Mouse (Mus musculus) lung, embryonic 16.5 days (tissue): Measurements from ENCODE around the gene Hbq1b. TPM values are rescaled to one million over a fixed set of nuclear protein-coding genes. Genes with fewer than 3 reads are reported as not detected.
A peak's percentile ranks its signal among the peaks of the same experiment; 100 is the strongest.

Experiments used
- ATAC-seq: fragments of 200-750 bp; cut with Nextera tagmentation; 2 replicates; pipeline ENCODE4 v1.8.0; 2017; ENCODE audit warnings: low read depth, mild to moderate bottlenecking, moderate library complexity
- H3K27ac ChIP-seq: fragments of 300-500 bp; sonication (generic); 2 replicates; pipeline ENCODE4 v1.5.1; 2014; ENCODE audit warnings: mild to moderate bottlenecking, control low read depth, low read length
- H3K27me3 ChIP-seq: fragments of 300-500 bp; sonication (generic); 2 replicates; pipeline ENCODE4 v1.6.1; 2014; ENCODE audit warnings: low read depth, low read length, mixed read lengths; ENCODE audit not compliant: control insufficient read depth, insufficient read depth
- H3K36me3 ChIP-seq: fragments of 300-500 bp; sonication (generic); 2 replicates; pipeline ENCODE4 v1.6.1; 2014; ENCODE audit warnings: low read length; ENCODE audit not compliant: control insufficient read depth, insufficient read depth
- H3K4me1 ChIP-seq: fragments of 300-500 bp; sonication (generic); replicated peaks from 2 replicates; pipeline ENCODE4 v1.6.1; 2014; ENCODE audit warnings: low read length, mixed read lengths; ENCODE audit not compliant: control insufficient read depth, insufficient read depth
- H3K4me2 ChIP-seq: fragments of 300-500 bp; sonication (generic); 2 replicates; pipeline ENCODE4 v1.6.1; 2014; ENCODE audit warnings: low read depth, low read length, control low read depth
- H3K4me3 ChIP-seq: fragments of 300-500 bp; sonication (generic); 2 replicates; pipeline ENCODE4 v1.5.1; 2014; ENCODE audit warnings: mild to moderate bottlenecking, low read length, control low read depth
- H3K9ac ChIP-seq: fragments of 300-500 bp; sonication (generic); 2 replicates; pipeline ENCODE4 v1.6.1; 2014; ENCODE audit warnings: low read length, control low read depth
- H3K9me3 ChIP-seq: fragments of 300-500 bp; sonication (generic); 2 replicates; pipeline ENCODE4 v1.6.1; 2016; ENCODE audit warnings: low read length; ENCODE audit not compliant: control insufficient read depth
- WGBS: fragments of 180-500 bp; shearing (Covaris S2); extraction: QIAGEN DNeasy Blood & Tissue Kit; methylation state at CpG from one replicate; pipeline ENCODE4 v1.1.7; 2014; 5-methylcytosine and 5-hydroxymethylcytosine counted together
- polyA plus RNA-seq: library from polyadenylated mRNA; unstranded; fragments of >200 nt; fragmentation: Nextera tagmentation; extraction: Ambion mirVana; gene quantifications from 2 replicates; pipeline ENCODE4 v1.2.1, GENCODE M21; 2015

The Hbq1b gene
- polyA plus RNA-seq, 1 experiment from 2014 or later = 1.8 TPM

GRCm38 (mm10) chr11:32336435-32336907, 49.7 kb downstream of the Hbq1b start:
- 70% methylated on average over 6 of the region's 6 CpGs for WGBS
- no peak overlapping the region for H3K4me3 ChIP-seq
- no peaks in the 10 kb centered on the region for H3K36me3 ChIP-seq
- no peaks in the 10 kb centered on the region for H3K27me3 ChIP-seq
- no peak overlapping the region for H3K9ac ChIP-seq
- no peak overlapping the region for H3K4me2 ChIP-seq
- peak; percentile 21; the same call in 1 of the 2 replicates for ATAC-seq
- peaks cover 5% of the 10 kb centered on the region for H3K9me3 ChIP-seq
- H3K27ac ChIP-seq = no peak overlapping the region
- peaks cover 17% of the 10 kb centered on the region; the same call in 1 of the 2 replicates for H3K4me1 ChIP-seq

Other genes with a start within 250 kb of the Hbq1b start
- 0.06 and 0.23 TPM in 2 replicates for gene Il9r, start 86.7 kb upstream of the Hbq1b start, polyA plus RNA-seq
- gene Snrnp25, start 81.5 kb upstream of the Hbq1b start, polyA plus RNA-seq = 49.2 and 52.1 TPM in 2 replicates
- 70.9 and 71.2 TPM in 2 replicates for gene Rhbdf1, start 64.7 kb upstream of the Hbq1b start, polyA plus RNA-seq
- 35.9 and 37.9 TPM in 2 replicates for gene Mpg, start 60.5 kb upstream of the Hbq1b start, polyA plus RNA-seq
- gene Nprl3, start 19.3 kb upstream of the Hbq1b start, polyA plus RNA-seq = 45.2 and 46.2 TPM in 2 replicates
- 64.4 and 68.2 TPM in 2 replicates for gene Hba-x, start 10.6 kb upstream of the Hbq1b start, polyA plus RNA-seq
- 8,555 and 10,091 TPM in 2 replicates for gene Hba-a1, start 3.5 kb upstream of the Hbq1b start, polyA plus RNA-seq
- 22,746 and 25,203 TPM in 2 replicates for gene Hba-a2, start 9.5 kb downstream of the Hbq1b start, polyA plus RNA-seq
- 0.46 and 1.1 TPM in 2 replicates for gene Hbq1a, start 13.1 kb downstream of the Hbq1b start, polyA plus RNA-seq
- 23.4 and 23.6 TPM in 2 replicates for gene Sh3pxd2b, start 60.9 kb downstream of the Hbq1b start, polyA plus RNA-seq
- 38.2 and 42.0 TPM in 2 replicates for gene Ubtd2, start 168.4 kb downstream of the Hbq1b start, polyA plus RNA-seq
- gene Efcab9, start 245.1 kb downstream of the Hbq1b start, polyA plus RNA-seq = 0.79 TPM in 1 of 2 replicates, not detected in the other
- 2.6 and 3.2 TPM in 2 replicates for gene Stk10, start 246.3 kb downstream of the Hbq1b start, polyA plus RNA-seq